Mouse (Mus musculus) cerebellum, adult 9-11 months (tissue): ENCODE results near the gene Rrn3.
"Not testable (repeated sequence)": the region's sequence is repeated elsewhere in the genome, so short reads cannot be mapped to it uniquely, and the experiment has no call there.

Experiments used
- DNase-seq: peaks from one replicate; pipeline ENCODE4 v3.0.0; 2022

The Rrn3 gene

DNA sequence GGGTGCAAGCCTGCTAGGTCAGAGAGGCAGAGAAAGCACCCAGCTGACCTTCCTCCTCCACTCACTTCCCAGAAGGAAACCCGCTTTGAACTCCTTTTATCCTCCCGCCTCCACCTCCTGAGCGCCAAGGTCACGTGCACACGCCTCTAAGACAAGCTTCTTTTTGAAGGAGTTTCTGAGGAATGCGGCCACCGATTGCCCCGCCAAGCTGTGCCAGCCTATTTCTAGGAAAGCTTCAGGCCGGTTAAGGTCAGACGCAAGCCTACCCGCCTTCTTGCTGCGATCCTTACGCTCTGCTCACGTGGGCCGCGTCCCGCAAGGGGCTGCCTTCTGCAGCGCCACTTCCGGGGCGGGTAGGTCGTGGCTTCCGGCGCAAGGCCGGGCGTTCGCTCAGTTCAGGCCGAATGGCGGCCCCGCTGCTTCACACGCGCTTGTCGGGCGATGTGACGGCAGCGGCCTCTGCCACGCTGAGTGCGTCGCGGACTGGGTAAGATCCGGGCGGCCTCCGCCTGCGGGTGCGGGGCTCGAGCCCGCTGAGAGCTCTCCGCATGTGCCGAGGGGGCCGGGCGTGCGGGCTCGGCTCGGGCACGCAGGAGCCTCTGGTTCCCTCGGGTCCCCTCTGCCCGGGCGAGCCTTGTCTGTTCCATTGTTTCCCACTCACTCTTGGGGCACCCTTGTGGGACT is at the start of gene Rrn3:
Gene Rrn3, plus strand, starts transcription at position 356 of the 684 bp plus-strand sequence.
- DNase-seq = peak; percentile 92

DNA sequence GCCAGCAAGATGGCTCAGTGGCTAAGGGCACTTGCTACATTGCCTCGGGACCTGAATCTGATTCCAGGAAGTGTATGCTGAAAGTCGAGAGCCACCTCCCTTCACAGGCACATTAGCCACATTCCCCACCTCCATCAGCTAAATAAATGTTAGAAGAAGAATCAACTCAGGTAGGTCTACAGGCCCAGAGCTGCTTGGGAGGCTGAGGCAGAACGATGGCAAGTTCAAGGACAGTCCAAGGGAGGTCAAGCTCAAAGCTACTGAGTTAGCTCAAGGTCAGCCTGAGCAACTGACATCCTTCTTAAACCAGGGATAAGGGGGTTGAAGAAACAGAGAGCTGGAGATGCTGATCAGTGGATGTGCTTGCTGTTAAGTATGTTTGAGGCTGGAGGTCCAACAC is 47.7 kb upstream of the Rrn3 start:
- DNase-seq = no peak

DNA sequence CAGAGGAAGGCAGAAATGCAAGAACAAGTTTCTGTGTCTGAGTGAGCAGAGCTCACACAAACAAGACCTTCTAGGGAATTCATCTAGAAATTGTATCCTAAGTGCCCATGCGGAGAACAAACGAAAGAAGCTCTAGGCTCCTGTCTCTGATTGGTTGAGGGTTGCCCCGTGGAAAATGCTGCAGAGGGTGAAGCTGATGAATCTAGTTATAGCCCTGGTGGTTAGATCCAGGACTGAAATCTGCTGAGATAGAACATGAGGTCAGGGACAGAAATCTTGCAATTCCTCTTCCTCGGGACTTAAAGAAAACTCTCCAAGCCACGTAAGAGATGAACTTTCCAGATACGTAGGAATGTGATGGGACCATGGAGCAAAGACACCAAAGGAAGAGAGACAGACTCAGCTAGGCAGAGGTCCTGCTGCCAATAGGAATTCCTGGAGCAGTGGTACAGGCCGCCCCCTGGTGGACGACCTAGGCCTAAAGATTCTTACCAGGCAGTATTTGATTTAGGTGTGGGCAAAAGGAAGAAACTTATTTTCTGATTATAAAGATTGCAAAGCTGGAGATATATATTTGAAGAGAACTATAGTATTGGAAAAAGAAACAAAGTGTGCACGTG is 46.9 kb upstream of the Rrn3 start:
- DNase-seq = peak; percentile 52

DNA sequence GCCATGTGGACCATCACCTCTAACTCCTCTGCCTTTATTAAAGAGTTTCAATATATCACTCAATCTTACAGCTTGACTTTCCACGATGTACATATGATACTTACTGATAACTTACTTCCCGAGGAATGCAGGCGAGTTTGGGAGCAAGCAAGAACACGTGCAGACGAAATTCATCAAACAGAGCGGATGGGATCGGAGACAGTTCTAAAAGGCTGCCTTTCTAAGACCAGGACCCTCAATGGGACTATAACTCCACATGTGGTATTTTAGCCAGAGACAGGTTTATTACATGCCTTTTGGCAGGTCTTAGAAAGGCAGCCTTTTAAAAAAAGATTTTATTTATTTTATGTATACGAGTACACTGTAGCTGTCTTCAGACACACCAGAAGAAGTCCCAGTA is 44.5 kb upstream of the Rrn3 start:
- no peak for DNase-seq

DNA sequence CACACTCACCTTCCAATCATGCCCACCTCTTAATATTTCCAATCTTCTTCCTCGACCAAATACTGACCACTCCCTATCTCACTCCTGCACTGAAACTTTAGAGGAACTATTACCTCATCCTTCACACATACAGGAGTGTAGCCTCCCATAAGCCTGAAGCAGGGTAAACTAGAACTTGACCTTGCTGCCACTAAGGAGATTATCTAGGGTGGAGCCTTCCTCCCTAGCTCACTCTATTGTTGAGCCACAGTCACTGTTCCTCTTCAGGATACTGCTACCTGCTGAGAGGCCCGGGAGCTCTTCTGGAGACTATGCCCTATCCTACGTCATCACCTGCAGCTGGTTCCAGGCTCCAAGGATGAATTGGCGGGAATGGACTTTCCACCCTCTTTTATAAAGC is 41.5 kb upstream of the Rrn3 start:
- not testable (repeated sequence) for DNase-seq

DNA sequence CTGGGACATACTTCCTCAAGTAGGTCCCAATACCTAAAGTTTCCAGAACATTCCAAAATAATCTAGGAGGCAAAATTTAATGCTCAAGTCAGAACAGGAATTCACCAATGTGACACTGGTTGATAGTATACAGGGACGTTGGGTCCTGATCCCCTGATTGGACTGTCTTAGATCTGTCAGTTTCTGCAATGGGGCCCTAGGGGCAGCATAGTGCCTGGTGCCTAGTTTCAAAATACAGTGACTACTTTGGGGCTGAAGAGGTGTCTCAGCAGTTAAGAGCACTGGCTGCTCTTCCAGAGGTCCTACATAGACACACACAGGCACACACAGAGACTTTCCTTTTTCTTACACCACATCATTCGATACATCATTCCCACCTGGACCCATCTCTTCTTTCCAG is 39.7 kb upstream of the Rrn3 start:
- DNase-seq = no peak

DNA sequence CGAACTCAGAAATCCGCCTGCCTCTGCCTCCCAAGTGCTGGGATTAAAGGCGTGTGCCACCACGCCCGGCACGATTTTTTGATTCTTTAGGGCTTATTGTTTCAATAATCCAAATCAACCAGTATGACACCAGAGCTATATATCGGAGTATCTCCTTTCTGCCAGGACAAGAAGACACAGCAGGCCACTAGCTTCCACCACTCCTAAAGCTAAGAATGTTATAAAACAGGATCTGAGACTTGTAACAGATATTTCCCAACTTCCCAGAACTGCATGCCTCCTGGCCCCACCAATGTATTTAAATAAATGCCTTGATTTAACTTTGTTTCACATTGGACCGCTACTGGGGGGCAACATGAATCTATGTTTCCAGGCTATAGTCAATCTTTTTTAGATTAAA is 32.8 kb upstream of the Rrn3 start:
- no peak for DNase-seq

DNA sequence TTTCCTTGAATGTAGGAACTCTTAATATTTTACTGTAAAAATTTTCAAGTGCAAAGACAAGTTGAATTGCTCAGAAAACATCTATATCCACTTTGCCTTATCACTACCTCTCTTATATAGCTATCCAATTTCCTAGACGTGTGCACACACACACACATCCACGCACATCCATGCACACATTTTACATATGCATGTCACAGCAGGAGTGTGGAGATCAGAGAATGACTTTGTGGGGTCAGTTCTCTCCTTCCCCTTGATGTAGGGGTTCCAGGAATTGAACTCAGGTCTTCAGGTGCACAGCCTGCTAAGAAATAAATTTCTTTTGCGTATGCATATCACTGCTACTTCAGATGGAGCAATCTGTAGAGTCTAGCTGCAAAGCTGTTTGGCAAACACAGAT is 32.4 kb upstream of the Rrn3 start:
- DNase-seq = no peak

DNA sequence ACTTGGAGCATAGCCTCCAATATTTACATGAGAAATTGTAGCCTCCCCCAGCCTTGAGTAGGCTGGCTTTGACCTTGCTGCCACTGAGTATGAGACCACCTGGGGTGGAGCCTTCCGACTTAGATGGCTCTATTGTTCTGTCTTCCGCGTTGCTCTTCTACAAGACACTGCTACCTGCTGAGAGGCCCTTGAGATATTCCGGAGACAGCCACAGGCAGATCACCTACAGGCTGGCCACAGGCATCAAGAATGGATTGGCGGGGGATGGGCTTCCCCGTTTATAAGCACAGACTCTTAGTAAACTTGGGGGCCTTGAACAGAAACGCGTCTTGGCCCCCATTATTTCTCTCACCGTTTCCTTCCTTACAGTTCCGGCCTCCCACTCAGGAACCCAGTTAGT is 31.7 kb upstream of the Rrn3 start:
- DNase-seq = not testable (repeated sequence)

DNA sequence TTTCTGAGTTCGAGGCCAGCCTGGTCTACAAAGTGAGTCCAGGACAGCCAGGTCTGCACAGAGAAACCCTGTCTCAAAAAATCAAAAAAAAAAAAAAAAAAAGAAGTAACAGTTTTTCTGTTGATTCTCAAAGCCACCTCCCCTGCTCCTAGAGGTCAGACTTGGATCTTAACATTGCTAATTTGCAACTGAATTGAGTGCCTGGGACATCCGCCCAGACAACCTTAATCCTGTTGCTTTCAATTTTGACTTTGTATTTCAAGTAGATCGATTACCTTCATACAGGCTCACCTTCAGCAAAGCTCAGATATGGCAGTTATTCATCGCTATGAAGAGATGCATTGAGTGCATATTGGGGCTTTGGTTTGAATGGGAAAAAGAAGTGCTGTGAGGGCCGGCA is 31.2 kb upstream of the Rrn3 start:
- DNase-seq = no peak

DNA sequence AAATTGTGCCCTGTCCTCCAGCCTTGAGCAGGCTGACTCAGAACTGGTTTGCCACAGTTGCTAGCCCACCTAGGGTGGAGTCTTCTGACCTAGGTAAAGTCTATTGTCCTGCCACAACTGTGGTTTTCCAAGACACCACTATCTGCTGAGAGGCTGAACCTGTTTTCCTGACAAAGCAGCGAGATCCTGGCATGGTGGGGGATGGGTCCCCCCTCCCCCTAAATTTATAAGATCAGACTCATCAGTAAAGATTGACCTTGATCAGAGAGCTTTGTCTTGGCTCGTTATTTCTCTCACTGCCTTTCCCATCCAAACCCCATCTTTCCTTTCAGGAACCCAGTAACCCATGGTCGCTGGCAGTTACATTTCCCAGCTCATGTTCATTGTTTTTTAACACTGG is 30.5 kb upstream of the Rrn3 start:
- no peak for DNase-seq

DNA sequence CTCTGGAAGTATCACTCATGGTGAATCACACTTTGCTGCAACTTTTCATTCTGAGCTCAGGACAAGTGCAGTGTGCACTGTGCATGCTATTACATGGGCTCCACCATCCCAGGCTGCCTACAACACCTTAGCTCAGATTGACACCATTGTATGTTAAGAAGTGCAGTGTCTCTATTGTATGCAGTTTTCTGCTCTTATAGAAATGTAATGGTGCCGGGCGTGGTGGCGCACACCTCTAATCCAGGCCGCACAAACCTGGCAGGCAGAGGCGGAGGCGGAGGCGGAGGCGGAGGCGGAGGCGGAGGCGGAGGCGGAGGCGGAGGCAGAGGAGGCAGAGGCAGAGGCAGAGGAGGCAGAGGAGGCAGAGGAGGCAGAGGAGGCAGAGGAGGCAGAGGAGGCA is 29.9 kb upstream of the Rrn3 start:
- DNase-seq = no peak

DNA sequence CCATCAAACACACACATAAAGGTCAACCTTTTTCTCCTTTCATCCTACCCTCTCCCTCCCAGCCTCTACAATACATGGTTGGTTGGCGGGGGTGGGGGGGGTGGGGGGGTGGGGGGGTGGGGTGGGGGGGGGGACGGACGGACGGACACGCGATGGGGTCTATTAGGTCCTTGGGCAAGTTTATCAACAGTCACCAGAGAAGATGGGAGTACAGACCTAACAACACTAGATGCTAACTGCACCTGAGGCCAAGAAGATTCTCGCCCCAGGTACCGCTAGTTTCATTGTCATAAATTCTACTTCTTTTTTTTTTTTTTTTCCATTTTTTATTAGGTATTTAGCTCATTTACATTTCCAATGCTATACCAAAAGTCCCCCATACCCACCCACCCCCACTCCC is 26.5 kb upstream of the Rrn3 start:
- DNase-seq = no peak

DNA sequence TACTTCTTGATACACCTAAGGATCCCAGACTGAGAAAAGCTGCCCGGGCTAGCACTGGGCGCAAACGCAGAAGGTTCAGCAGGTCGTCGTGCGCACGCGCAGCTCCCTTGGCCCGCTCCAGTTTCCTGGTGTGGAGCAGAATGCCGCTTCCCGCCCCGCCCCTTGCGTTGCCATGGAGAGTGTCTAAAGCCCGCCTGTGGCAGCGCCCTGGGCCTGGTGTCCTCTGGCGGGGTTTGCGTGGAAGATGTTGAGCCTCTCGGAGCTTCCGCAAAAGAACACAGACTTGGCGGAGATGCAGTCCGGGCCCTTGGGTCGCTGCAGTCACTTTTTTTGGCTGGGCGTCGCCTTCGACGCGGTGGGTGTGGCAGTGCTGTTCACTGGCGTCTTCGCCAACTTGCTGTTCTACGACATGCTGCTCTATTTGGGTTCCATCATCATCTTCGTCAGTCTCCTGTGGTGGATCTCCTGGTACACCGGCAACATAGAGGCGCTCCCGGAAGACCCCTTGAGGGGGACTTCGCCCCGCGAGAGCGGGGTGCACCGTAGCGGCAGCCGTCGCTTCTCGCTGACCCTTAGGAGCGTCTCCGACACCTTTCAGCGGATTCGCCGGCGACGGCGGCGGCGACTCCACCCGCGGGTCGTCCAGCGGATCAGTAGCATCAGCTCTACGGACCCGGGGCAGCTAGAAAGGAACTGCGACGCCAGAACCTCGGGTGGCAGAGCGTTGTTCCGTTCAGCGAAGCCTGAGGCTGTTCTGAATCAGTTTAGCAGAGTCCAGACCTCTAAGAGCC is 25.9 kb upstream of the Rrn3 start:
- DNase-seq = peak; percentile 93

DNA sequence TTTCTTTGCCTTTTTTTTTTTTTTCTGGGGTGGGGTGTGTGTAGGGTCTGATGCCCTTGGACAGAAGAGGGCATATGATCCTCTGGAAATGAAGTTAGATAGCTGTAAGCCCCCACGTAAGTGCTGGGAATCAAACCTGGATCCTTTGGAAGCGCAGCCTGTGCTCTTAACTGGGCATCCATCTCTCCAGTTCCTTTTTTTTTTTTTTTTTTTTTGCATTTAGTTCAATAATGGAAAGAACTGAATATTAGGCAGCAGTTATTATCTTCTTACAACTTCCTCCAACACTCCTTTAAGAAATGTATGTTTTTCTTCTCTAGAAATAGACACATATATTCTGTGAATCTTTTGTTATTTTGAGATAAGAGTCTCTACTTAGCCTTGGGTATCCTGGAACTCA is 22.7 kb upstream of the Rrn3 start:
- no peak for DNase-seq

DNA sequence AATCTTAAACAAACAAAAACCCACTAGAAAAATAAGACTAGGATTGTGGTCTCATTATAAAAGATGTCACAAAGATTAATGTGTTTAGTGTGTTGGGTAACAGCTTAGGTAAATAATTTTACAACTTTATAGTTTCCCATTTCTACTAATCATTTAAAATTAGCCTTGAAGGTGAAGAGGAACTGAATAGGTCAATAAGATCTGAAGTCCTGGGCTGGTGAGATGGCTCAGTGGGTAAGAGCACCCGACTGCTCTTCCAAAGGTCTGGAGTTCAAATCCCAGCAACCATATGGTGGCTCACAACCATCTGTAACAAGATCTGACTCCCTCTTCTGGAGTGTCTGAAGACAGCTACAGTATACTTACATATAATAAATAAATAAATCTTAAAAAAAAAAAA is 17.7 kb upstream of the Rrn3 start:
- not testable (repeated sequence) for DNase-seq

DNA sequence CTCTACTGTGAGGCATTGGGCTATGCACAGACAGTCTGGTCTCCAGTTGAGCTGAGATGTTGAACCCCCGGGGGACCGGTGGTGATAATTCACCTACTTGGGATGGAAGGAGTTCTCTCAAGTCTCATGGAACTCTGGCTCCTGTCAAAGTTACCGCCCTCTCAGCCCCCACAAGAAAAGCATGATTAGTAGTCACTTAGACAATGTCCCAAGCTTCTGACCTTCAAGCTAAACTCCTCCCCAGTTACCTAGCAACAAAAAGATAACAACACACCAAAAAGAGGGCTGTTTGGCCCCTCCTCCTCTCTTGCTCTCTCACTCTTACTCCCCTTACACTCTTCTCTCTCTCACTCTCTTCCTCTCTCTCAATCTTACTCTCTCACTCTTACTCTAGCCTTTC is 16.0 kb upstream of the Rrn3 start:
- DNase-seq = no peak

DNA sequence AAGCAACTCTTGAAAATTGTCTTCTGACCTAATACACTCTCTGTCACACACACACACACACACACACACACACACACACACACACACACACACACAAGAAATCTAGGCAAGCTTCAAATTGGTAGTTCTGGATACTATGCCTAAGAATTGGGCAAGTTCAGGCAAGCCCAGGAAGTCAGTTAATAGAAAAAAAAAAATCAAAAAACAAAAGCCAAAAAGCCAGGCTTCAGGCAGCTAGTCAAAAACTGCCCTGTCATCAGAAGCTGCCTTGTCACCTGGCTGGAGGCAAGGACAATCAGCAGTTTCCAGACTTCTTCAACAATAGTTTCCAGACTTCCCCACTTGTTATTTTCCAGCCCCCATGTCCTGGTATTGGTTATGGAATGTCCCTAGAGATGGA is 14.1 kb upstream of the Rrn3 start:
- no peak for DNase-seq

DNA sequence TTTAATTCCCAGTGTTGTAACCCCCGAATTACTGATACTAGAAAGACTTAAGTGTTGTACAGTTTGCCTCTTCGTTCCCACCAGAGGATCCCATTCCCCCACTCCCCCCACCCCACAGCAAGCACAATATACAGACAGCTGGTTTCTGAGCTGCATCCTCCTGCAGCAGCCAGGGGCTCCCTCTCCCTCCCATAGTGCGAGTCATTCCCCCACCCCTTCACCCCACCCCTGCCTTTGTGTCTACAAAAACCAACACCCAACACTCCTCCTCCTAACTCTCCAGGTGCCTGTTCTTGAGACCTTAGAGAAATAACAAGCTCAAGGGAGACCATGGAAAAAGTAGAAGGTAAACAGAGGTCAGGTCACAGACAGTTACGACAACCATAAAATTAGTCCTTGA is 8.9 kb upstream of the Rrn3 start:
- DNase-seq = not testable (repeated sequence)

DNA sequence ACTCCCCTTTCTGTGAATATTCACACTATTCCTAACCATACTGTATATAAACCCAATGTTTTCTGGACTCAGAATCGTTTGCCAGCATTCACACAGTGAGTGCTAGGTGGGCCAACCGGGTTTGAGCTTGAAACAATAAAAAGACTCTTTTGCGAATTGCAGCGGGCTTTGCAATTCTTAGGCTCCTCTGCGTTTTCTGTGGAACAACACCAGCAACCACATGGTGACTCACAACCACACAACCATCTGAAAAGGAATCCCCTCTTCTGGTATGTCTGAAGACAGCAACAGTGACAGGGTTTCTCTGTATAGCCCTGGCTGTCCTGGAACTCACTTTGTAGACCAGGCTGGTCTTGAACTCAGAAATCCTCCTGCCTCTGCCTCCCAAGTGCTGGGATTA is 8.5 kb upstream of the Rrn3 start:
- not testable (repeated sequence) for DNase-seq

DNA sequence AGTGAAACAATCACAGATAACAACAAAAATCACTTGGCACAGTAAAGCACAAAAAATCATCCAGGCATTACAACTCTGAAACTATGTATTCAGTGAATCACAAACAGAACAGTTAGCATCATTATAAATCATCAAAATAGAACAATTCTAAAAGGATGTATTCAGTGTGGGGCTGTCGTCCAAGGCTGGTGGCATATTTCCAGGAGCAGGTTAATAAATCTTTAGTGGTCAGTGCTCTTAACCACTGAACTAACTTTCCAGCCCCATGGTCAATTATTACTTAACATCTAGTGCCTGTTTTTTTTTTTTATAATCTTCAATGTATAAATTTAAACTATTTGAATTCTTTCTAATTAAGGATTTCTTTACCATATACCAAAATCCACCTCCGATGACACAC is 6.5 kb upstream of the Rrn3 start:
- DNase-seq = not testable (repeated sequence)

DNA sequence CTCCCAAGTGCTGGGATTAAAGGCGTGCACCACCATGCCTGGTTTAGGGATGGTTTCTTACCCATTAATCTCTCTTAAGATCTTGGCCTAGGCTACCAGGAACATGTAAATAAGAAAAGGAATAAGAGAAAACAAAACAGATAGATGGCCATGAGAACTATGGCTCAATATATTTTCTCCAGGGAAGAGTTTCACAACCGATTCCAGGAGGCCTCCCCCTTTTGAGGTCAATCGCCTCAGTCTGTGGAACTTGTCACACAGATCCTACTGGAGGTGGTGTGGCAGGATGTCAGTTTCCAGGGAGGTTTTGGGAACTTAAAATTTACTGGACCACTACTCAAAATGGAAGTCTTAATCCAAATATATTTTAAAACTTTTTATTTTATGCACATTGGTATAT is 5.9 kb upstream of the Rrn3 start:
- not testable (repeated sequence) for DNase-seq

DNA sequence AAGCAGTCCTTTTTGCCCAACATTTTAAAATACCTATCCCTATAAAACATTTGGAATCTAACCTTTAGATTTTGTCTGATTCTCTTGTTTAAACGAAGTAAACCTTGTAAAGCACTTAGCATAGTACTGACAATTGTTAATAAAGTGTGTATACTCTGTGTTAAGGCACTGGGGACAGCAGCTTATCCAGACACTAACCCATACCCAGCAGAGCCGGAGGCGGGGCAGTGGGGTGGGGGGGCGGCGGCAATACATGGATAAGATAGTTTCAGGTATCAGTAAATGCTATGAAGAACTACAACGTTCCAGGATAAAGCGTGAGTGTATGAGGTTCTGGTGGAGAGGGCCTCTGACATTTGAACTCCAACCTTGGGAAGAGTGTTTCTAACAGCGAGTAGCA is 708 bp downstream of the Rrn3 start:
- DNase-seq = no peak

DNA sequence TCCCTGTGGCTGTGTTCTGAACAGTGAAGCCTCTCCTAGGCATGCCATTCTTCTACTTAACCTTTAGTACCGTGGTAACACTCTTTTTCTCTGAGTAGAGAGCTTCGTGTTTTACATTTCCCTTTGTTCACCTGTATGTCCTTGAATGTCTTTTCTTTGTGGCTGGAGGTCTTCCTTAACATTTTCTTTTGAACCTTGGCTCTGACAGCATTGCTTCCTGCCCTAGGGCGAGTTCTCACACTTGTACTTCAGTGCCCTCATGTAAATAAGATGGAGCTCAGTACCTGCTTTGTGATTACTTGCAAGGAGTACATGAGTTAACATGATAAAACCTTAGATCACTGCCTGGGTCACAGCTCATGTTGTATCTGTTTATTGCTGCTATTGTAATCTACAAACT is 5.4 kb downstream of the Rrn3 start:
- no peak for DNase-seq
